Mouse (Mus musculus) bone marrow, adult 2 months (tissue): ENCODE results near the gene Rtp4.

Experiments used
- CTCF ChIP-seq: fragments of 200-500 bp; IDR thresholded peaks from 2 replicates; pipeline ENCODE4 v1.5.1; 2011; ENCODE audit warnings: low read length, control low read depth; ENCODE audit not compliant: control insufficient read depth, insufficient read depth
- POLR2A ChIP-seq: fragments of 200-500 bp; IDR thresholded peaks from 2 replicates; pipeline ENCODE4 v1.6.1; 2011; ENCODE audit warnings: low read depth, mild to moderate bottlenecking, control low read depth, low read length, borderline replicate concordance; ENCODE audit not compliant: control insufficient read depth

DNA sequence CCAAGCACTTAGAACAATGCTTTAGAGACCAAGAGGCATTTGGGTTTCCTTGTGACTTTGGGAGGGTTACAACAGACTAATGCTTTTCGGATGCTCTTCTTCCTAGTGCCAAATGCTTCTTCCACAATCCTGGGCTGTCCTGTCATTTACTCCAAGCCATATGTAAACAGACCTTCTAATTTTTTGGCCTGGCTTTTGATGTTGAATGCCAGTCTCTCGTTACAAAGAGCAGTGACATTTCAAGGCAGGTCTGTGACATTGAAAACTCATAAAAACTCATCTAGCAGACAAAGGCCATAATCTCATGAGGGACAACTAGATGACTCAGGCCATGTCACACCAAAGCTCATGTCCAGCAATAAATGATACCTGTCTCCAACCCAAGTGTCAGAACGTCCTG, 48.0 kb upstream of the Rtp4 start:
- TF ChIP-seq CTCF: no peak
- no peak for TF ChIP-seq POLR2A
